Mouse (Mus musculus) hematopoietic stem cell, adult 5-6 weeks (primary cell): ENCODE results near the gene Odr4. TPM values are rescaled to one million over a fixed set of nuclear protein-coding genes. Genes with fewer than 3 reads are reported as not detected.

Experiments
- ATAC-seq, 2 experiments: fragments of 125-278 bp in 1 of 2; replicated peaks in 1 of 2; 2 replicates each; pipeline ENCODE4 v1.8.0; 2016 to 2017; ENCODE audit warnings: inconsistent platforms in 2 of 2, mild to moderate bottlenecking in 2 of 2, moderate number of reproducible peaks in 2 of 2, low read depth in 1 of 2, moderate TSS enrichment in 1 of 2; ENCODE audit not compliant: low FRiP score in 2 of 2, poor library complexity in 2 of 2, severe bottlenecking in 2 of 2, insufficient read depth in 1 of 2, low TSS enrichment in 1 of 2
- total RNA-seq: library from RNA; stranded (forward); fragments of 172-1452, 232-1000 nt; gene quantifications from 2 replicates; pipeline ENCODE4 v1.2.3, GENCODE M21; 2017

Odr4 gene
- total RNA-seq, result 115 and 123 TPM in 2 replicates

DNA sequence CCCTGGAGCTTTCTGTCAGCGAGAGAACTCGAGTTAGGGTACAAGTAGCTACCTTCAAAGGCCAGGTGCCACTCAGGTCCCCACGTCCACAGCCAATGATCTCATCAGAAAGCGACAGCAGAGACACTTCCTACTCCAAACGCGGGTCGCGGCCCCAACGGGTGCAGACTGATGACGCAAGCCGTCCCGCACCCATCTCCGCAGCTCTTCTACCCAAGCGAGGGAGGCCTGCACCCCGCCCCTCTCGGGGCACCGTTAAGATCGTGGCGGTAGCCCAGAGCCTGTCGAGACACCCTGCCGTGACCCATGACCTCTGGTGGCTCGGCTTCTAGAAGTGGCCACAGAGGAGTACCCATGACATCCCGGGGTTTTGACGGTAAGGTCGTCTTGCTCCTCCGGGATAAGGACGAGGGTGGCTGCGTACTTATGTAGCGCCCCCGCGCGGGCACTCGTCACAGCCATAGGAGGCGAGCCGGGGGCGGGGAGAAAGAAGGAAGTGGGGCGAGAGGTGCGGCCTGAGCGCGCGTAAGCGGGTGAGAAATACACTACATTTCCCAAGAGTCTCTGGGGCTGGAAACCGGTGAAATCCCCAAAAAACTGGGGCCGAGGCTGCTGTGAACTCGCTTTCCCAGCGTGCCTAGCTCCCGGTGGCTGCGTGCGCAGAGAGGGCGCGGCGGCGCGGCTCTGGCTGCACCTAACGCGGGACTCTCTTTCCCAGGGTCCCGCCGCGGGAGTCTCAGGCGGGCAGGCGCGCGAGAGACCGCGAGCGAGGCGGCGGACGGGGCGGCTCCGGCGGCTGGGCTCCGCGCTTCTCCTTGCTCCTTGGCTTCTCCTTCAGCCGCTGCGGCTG is at the start of gene Odr4, which contains the start of gene Tpr:
Gene Odr4, minus strand, starts transcription at position 443 of the 850 bp plus-strand sequence.
Gene Tpr, plus strand, starts transcription at position 201 of the 850 bp plus-strand sequence.
- peak; percentile 92 to 94 for ATAC-seq

DNA sequence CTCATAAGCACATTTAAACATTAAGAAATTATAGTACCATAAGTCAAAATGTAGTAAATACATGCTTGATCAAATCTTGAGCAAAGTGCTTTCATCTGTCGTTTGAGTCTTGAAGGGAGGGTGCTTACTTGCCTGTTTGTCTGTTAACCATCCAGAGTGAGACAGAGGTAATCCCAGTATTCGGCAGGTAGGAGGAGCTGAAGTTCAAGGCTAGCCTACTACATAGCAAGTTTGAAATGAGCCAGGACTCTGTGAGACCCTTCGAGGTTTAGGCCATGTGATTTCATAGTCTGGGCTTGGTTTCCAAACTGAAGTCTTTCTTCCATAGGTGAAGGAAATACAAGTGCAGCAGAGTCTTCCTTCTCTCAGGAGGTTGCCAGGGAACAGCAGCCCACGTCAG is 48.9 kb upstream of the Odr4 start:
- ATAC-seq, result no peak

GRCm38 (mm10) chr1:150438641-150439040 is 45.8 kb upstream of the Odr4 start:
- no peak for ATAC-seq

GRCm38 (mm10) chr1:150426216-150426615 is 33.3 kb upstream of the Odr4 start:
- ATAC-seq, result no peak

GRCm38 (mm10) chr1:150425665-150426064 is 32.8 kb upstream of the Odr4 start:
- no peak for ATAC-seq

- no peak for ATAC-seq
Observed at GRCm38 (mm10) chr1:150418426-150418825, 25.5 kb upstream of the Odr4 start.

- no peak for ATAC-seq
Observed at GRCm38 (mm10) chr1:150416006-150416405, 23.1 kb upstream of the Odr4 start.

GRCm38 (mm10) chr1:150409996-150410395 is 17.1 kb upstream of the Odr4 start:
- ATAC-seq, result no peak

GRCm38 (mm10) chr1:150407285-150407684 is 14.4 kb upstream of the Odr4 start:
- no peak for ATAC-seq

- no peak for ATAC-seq
Observed at GRCm38 (mm10) chr1:150404555-150404954, 11.7 kb upstream of the Odr4 start.

- no peak for ATAC-seq
Observed at GRCm38 (mm10) chr1:150403914-150404313, 11.0 kb upstream of the Odr4 start.

DNA sequence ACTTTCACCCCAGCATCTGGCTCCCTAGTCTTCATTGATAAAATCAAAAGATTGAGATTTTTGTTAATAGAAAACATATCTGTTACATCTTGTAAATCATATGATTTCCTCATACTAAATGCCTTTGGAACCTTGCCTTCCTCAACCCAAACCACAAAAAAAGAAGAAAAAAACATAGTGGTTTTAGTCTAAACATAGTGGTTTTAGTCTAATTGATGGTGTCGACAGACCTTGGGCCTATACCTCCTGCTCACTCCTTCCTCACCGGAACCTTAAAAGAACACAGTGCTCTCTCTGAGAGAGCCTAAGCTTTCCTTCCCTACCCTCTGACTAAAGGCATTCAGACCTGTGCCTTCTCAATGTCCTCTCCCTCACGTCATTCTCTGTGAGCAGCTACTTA is 3.1 kb upstream of the Odr4 start:
- ATAC-seq, result no peak

- peak; percentile 5 to 23; a peak in 2 of 4 replicates for ATAC-seq
Observed at GRCm38 (mm10) chr1:150393488-150393852, 590 bp upstream of the Odr4 start.

DNA sequence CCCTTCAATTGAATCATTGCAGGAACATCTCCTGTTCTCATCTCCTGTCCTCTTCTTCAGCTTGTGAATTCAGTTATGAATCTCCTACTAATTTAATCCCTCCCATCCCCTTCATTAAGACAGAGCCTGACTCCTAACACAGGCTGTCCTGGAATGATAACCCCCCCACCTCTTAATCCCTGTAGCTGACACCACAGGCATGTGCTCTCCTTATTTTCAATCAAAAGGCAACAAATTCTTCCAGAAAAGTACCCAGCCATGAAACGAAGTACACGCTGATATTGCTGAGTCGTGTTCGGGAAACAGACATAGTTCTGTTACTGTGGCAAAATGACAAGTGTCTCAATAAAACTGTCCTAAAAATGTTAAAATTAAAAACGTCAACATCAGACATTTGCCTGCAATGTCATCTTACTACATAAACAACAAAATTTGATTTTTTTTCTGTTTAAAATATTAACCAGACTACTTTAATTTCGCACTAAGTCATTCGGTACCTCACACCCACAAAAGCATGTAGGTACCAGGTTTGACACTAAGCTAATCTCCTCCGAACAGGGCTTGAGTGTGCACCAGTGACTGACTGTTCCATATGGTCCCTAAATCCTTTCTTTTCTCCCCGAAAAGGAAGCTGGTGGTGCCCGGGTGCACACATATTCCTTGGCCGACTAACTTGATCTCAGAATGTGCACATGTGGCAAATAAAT is 796 bp downstream of the Odr4 start:
- peak in 1 of 2 experiments; percentile 6; a peak in 1 of 4 replicates for ATAC-seq

DNA sequence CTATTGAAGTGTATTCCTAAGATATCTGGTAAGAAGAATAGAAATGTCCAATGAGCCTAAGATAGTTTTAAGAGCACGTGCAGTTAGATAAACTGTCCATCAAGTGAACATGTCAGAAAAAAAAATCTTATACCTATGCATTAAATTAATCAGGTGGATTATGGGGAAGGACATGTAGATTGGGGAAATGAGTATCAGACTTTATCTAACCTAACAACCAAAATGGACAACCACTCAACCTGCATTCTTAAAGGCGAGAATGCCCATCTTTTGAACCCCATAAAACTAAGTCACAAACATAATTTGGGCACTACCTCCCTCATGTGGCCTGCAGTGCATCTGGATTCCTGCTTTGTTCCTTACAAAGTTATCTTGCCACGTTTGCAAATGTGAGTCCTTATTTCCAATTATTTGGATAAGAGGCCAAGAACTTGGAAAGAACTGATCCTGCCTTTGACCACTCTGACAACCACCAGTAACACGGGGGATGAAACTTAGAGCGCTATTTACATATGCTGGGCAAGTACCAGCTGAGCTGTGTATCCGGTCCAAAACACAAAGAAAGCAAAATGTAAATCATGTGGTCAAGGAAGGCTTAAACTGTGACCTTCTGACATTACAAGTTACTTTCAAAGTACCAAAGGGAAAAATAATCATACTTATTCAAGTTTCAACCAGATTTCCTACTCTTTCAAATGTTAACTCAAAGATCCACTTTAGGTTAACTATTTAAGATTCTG is 3.3 kb downstream of the Odr4 start:
- ATAC-seq, result no peak

- no peak for ATAC-seq
Observed at GRCm38 (mm10) chr1:150387572-150387971, 5.3 kb downstream of the Odr4 start.

DNA sequence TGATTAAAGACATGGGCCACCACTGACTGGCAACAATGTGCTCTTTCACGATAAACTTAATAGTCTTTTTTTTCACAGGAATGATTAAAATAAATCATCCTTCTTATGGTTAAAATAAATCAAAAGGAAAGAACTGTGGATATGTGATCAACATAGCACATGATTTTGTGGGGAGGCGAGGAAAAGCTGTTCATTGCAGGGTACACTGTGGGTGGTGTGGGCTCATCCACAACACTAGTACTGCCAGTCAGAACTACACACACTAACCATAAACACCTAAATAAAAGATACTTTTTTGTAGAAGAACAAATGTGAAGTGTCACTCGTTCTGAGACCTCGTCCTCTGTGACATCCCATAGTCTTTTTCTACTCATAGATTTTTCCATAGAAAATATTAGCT is 8.7 kb downstream of the Odr4 start:
- no peak for ATAC-seq

- no peak for ATAC-seq
Observed at GRCm38 (mm10) chr1:150374247-150374646, 18.6 kb downstream of the Odr4 start.
